Mouse (Mus musculus): ENCODE data around the gene Gm49358. TPM values are rescaled to one million over a fixed set of nuclear protein-coding genes. Genes with fewer than 3 reads are reported as not detected.
A peak's percentile ranks its signal among the peaks of the same experiment; 100 is the strongest.

Gene Gm49358
- total and polyA plus RNA-seq, 2 experiments: 1.9 TPM; not detected in 1

- no peak overlapping the region for H3K4me3 ChIP-seq (ENCODE audit: insufficient read depth, low read depth, low read length)
- H3K27me3 ChIP-seq (ENCODE audit: control insufficient read depth, insufficient read depth, low read length): no peaks in the 10 kb centered on the region
- DNase-seq (ENCODE audit: extremely low read depth, low read depth, low spot score): no peak
- no peaks in the 10 kb centered on the region for H3K4me1 ChIP-seq (ENCODE audit: control insufficient read depth, insufficient read depth, low read length)
- no peaks in the 10 kb centered on the region for H3K79me2 ChIP-seq (ENCODE audit: control insufficient read depth, insufficient read depth, low read length)
- no peak overlapping the region for H3K27ac ChIP-seq (replicated peaks; ENCODE audit: insufficient read depth, low read depth, low read length)
- no peak overlapping the region for H3K9ac ChIP-seq (ENCODE audit: low read depth, low read length)
- TF ChIP-seq POLR2A (IDR thresholded peaks at IDR 0.05; ENCODE audit: extremely low read depth, insufficient read depth, low read length): no peak
- WGBS: 78% methylated on average over 6 of the region's 6 CpGs
- no peaks in the 10 kb centered on the region for H3K36me3 ChIP-seq (ENCODE audit: control insufficient read depth, insufficient read depth, low read length)
These were observed 8.5 kb downstream of the Gm49358 start for GRCm38 (mm10) chr10:86772231-86772631.

DNA sequence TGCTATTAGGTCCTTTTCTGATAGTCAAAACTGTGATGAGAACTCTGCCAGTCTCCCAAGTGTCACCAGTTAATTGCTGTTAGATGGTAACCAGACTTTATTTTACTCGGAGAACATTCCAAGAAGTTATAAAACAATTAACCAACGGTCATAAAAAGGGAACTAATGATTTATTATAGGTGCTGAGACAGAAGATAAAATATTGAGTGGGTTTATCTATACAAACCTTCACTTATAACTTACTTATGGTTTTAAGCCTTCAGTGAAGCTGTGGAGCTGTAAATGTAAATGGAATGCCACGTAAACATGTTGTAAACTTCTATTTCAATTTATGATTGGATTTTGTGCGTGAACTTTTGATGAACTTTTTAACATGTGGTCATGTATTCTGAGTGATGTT lies 9.6 kb downstream of the Gm49358 start:
- H3K4me3 ChIP-seq (ENCODE audit: insufficient read depth, low read depth, low read length): no peak overlapping the region
- H3K27me3 ChIP-seq (ENCODE audit: control insufficient read depth, insufficient read depth, low read length): no peaks in the 10 kb centered on the region
- TF ChIP-seq CTCF (IDR thresholded peaks at IDR 0.05; ENCODE audit: low read depth, low read length): no peak
- no peak for TF ChIP-seq POLR2A (IDR thresholded peaks at IDR 0.05; ENCODE audit: extremely low read depth, insufficient read depth, low read length)
- no peaks in the 10 kb centered on the region for H3K36me3 ChIP-seq (ENCODE audit: control insufficient read depth, insufficient read depth, low read length)
- no peak for DNase-seq (ENCODE audit: extremely low read depth, low read depth, low spot score)
- H3K4me1 ChIP-seq (ENCODE audit: control insufficient read depth, insufficient read depth, low read length): peaks cover 2% of the 10 kb centered on the region
- 71% methylated on average over 4 of the region's 4 CpGs for WGBS
- no peak overlapping the region for H3K27ac ChIP-seq (replicated peaks; ENCODE audit: insufficient read depth, low read depth, low read length)
- no peaks in the 10 kb centered on the region for H3K79me2 ChIP-seq (ENCODE audit: control insufficient read depth, insufficient read depth, low read length)
- no peak overlapping the region for H3K9ac ChIP-seq (ENCODE audit: low read depth, low read length)

DNA sequence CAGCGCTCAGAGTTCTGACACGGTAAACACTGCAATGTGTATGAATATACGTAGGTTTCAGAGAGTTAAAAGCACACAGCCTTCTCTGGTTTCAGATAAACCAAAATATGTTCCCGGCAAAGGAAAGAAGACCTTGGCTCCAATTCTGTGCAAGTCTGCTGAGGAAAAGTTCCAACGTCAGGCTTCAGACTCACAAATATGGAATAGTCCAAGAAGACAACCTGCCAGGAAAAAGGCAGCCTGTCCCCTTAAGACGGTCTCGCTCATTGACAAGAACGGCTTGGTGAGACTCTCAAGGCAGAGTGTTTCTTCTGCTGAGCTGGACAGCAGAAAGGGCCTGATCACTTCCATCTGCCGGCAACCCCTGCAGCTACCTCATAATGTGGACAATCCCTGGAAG lies 12.5 kb downstream of the Gm49358 start:
- 84% methylated on average over 9 of the region's 9 CpGs for WGBS
- Histone ChIP-seq H3K27me3 (ENCODE audit: control insufficient read depth, insufficient read depth, low read length) (no peaks in the 10 kb centered on the region), H3K79me2 (ENCODE audit: control insufficient read depth, insufficient read depth, low read length) (peaks cover 3% of the 10 kb centered on the region; the same call in 1 of the 2 replicates), H3K9ac (ENCODE audit: low read depth, low read length) (no peak overlapping the region), H3K27ac (replicated peaks; ENCODE audit: insufficient read depth, low read depth, low read length) (no peak overlapping the region), H3K4me3 (ENCODE audit: insufficient read depth, low read depth, low read length) (no peak overlapping the region), H3K36me3 (ENCODE audit: control insufficient read depth, insufficient read depth, low read length) (no peaks in the 10 kb centered on the region), H3K4me1 (ENCODE audit: control insufficient read depth, insufficient read depth, low read length) (peaks cover 8% of the 10 kb centered on the region)
- no peak for TF ChIP-seq POLR2A (IDR thresholded peaks at IDR 0.05; ENCODE audit: extremely low read depth, insufficient read depth, low read length)
- TF ChIP-seq CTCF (IDR thresholded peaks at IDR 0.05; ENCODE audit: low read depth, low read length): no peak
- DNase-seq (ENCODE audit: extremely low read depth, low read depth, low spot score): no peak

GRCm38 (mm10) chr10:86777614-86778319 lies 14.0 kb downstream of the Gm49358 start:
- H3K4me3 ChIP-seq (ENCODE audit: insufficient read depth, low read depth, low read length): peak overlapping the region; percentile 61
- peaks cover 8% of the 10 kb centered on the region; the same call in 1 of the 2 replicates for H3K79me2 ChIP-seq (ENCODE audit: control insufficient read depth, insufficient read depth, low read length)
- H3K36me3 ChIP-seq (ENCODE audit: control insufficient read depth, insufficient read depth, low read length): no peaks in the 10 kb centered on the region
- H3K4me1 ChIP-seq (ENCODE audit: control insufficient read depth, insufficient read depth, low read length): peaks cover 16% of the 10 kb centered on the region
- peak; percentile 67 for DNase-seq (ENCODE audit: extremely low read depth, low read depth, low spot score)
- peak overlapping the region; percentile 94 for H3K27ac ChIP-seq (replicated peaks; ENCODE audit: insufficient read depth, low read depth, low read length)
- H3K27me3 ChIP-seq (ENCODE audit: control insufficient read depth, insufficient read depth, low read length): no peaks in the 10 kb centered on the region
- WGBS: 28% methylated on average over 19 of the region's 19 CpGs
- TF ChIP-seq POLR2A (IDR thresholded peaks at IDR 0.05; ENCODE audit: extremely low read depth, insufficient read depth, low read length): no peak
- no peak for TF ChIP-seq CTCF (IDR thresholded peaks at IDR 0.05; ENCODE audit: low read depth, low read length)
- H3K9ac ChIP-seq (ENCODE audit: low read depth, low read length): peak overlapping the region; percentile 82

- peak within 1 kb of the TSS; percentile 61 for H3K4me3 ChIP-seq (ENCODE audit: insufficient read depth, low read depth, low read length)
- DNase-seq (ENCODE audit: extremely low read depth, low read depth, low spot score): peak; percentile 95
- no peaks in the 10 kb centered on the region for H3K36me3 ChIP-seq (ENCODE audit: control insufficient read depth, insufficient read depth, low read length)
- H3K27ac ChIP-seq (replicated peaks; ENCODE audit: insufficient read depth, low read depth, low read length): peak within 1 kb of the TSS; percentile 94
- under 1% methylated on average over 44 of the region's 44 CpGs for WGBS
- H3K27me3 ChIP-seq (ENCODE audit: control insufficient read depth, insufficient read depth, low read length): no peaks in the 10 kb centered on the region
- H3K9ac ChIP-seq (ENCODE audit: low read depth, low read length): peak within 1 kb of the TSS; percentile 88
- H3K4me1 ChIP-seq (ENCODE audit: control insufficient read depth, insufficient read depth, low read length): peaks cover 19% of the 10 kb centered on the region
- TF ChIP-seq POLR2A (IDR thresholded peaks at IDR 0.05; ENCODE audit: extremely low read depth, insufficient read depth, low read length) (peak; percentile 98), CTCF (IDR thresholded peaks at IDR 0.05; ENCODE audit: low read depth, low read length) (no peak)
- H3K79me2 ChIP-seq (ENCODE audit: control insufficient read depth, insufficient read depth, low read length): peaks cover 8% of the 10 kb centered on the region; the same call in 1 of the 2 replicates
These were observed 14.8 kb downstream of the Gm49358 start, which contains the start of gene Nt5dc3 for GRCm38 (mm10) chr10:86778398-86779116. Gene Nt5dc3, plus strand, starts transcription at chr10:86779005.
